Mouse (Mus musculus) ES-Bruce4 (cell line): Measurements from ENCODE around the gene Tek.

ENCODE experiments used
- CTCF ChIP-seq: IDR thresholded peaks from one replicate; pipeline ENCODE4 v1.8.1; 2011; ENCODE audit warnings: low read depth, low read length
- POLR2A ChIP-seq: IDR thresholded peaks from one replicate; pipeline ENCODE4 v1.8.1; 2011; ENCODE audit warnings: low read length; ENCODE audit not compliant: insufficient read depth

DNA sequence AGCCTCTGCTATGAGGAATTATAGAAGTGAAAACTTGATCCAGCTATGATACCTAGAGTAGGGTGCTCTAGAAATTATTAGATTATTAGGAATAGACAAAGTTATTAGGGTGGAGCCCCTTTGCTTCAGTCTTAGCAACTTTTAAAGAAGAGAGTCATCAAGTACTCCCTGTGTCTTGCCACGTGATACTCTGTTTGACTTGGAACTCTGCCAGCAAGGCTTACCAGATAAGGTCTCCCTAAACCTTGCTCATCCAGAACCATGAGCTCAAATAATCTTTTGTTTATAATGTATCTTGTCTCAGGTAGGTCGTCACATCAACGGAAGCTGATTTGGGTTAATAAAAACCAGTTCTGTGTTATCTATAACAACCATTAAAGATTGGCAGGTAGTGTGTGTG, 42.7 kb upstream of the Tek start:
- TF ChIP-seq POLR2A (no peak), CTCF (no peak)
